Comparison of ENCODE assay signal across 9 mouse cellular contexts in genomic region chr6:52802181-52802580, GRCm38 (mm10).
DNase-seq lines count a peak whose midpoint lies in the region; ATAC-seq lines count a peak whose summit lies in the region.
"Had no signal": no experiment of that assay in that cellular context is flagged by ENCODE, and none has a peak within 500 bp of the region (broad histone marks: within the 10 kb centered on the region; RNA-seq: fewer than 3 reads in every experiment).

No protein-coding gene starts in this region.

- DNase-seq in CD4-positive, CD25-positive, alpha-beta regulatory T cell, adult 2 months (ENCODE audit: low read depth, low spot score): peak; percentile 38
- peak; percentile 46 to 52 for DNase-seq in heart, postnatal 10 days
- DNase-seq in cerebellum, adult 9-10 months: no peak
- DNase-seq in cerebellum, postnatal 36 days: no peak
- DNase-seq in adrenal gland, postnatal 4 days (ENCODE audit: low spot score in 2 of 2): no peak

- 0 out of 2 replicates have a peak, but pooled peaks cover 3% of the 10 kb centered on the region for H3K9me3 ChIP-seq in liver, embryonic 12.5 days (replicated peaks)
- no peaks in the 10 kb centered on the region for H3K9me3 ChIP-seq in forebrain, embryonic 12.5 days
- H3K9me3 ChIP-seq: midbrain, embryonic 12.5 days had no signal

- ATAC-seq in liver, embryonic 12.5 days: no peak
- no peak for ATAC-seq in forebrain, embryonic 12.5 days (ENCODE audit: low FRiP score)

- H3K27me3 ChIP-seq in liver, embryonic 12.5 days (replicated peaks): no peaks in the 10 kb centered on the region
- no peaks in the 10 kb centered on the region for H3K27me3 ChIP-seq in forebrain, embryonic 12.5 days
- H3K27me3 ChIP-seq: midbrain, embryonic 12.5 days had no signal

- H3K27ac ChIP-seq in brown adipose tissue, adult 24 weeks (replicated peaks; ENCODE audit: low read depth, low read length): peak overlapping the region; percentile 34; the same call in 1 of the 2 replicates
- H3K27ac ChIP-seq in liver, embryonic 12.5 days: no peak overlapping the region
- no peak overlapping the region for H3K27ac ChIP-seq in forebrain, embryonic 12.5 days
- H3K27ac ChIP-seq: midbrain, embryonic 12.5 days had no signal

- H3K4me2 ChIP-seq in liver, embryonic 12.5 days: peak overlapping the region; percentile 37
- no peak overlapping the region for H3K4me2 ChIP-seq in forebrain, embryonic 12.5 days
- H3K4me2 ChIP-seq: midbrain, embryonic 12.5 days had no signal

- intact Hi-C loops in heart, postnatal 10 days (cut with DNase I): no loop called here

- H3K4me3 ChIP-seq in brown adipose tissue, adult 24 weeks (ENCODE audit: insufficient read depth, low read depth, low read length): peak overlapping the region; percentile 38
- no peak overlapping the region for H3K4me3 ChIP-seq in liver, embryonic 12.5 days
- H3K4me3 ChIP-seq in forebrain, embryonic 12.5 days (replicated peaks): no peak overlapping the region
- H3K4me3 ChIP-seq: midbrain, embryonic 12.5 days had no signal

- WGBS in liver, embryonic 12.5 days (ENCODE audit: insufficient replicate concordance): 30% methylated on average over 9 of the region's 9 CpGs
- WGBS in forebrain, embryonic 12.5 days: 48% methylated on average over 9 of the region's 9 CpGs

- H3K36me3 ChIP-seq in liver, embryonic 12.5 days: no peaks in the 10 kb centered on the region
- no peaks in the 10 kb centered on the region for H3K36me3 ChIP-seq in forebrain, embryonic 12.5 days (replicated peaks)
- H3K36me3 ChIP-seq: midbrain, embryonic 12.5 days had no signal

- H3K4me1 ChIP-seq in brown adipose tissue, adult 24 weeks (ENCODE audit: control insufficient read depth, insufficient read depth, insufficient read length, low read length): peaks cover 11% of the 10 kb centered on the region
- H3K4me1 ChIP-seq in liver, embryonic 12.5 days: peaks cover 13% of the 10 kb centered on the region
- H3K4me1 ChIP-seq in forebrain, embryonic 12.5 days: peaks cover 8% of the 10 kb centered on the region; the same call in 1 of the 2 replicates

- H3K9ac ChIP-seq in liver, embryonic 12.5 days: no peak overlapping the region
- no peak overlapping the region for H3K9ac ChIP-seq in forebrain, embryonic 12.5 days
- H3K9ac ChIP-seq: midbrain, embryonic 12.5 days had no signal

Comparison
In these comparisons a context has a peak if more than half of its experiments do, and no peak if none do; other contexts are left out.
1. DNase-seq: peak in CD4-positive, CD25-positive, alpha-beta regulatory T cell, adult 2 months (single experiment) and heart, postnatal 10 days (2 of 2); none in cerebellum, adult 9-10 months (single experiment), cerebellum, postnatal 36 days (0 of 2) and adrenal gland, postnatal 4 days (0 of 2).